Mouse (Mus musculus): ENCODE measurements at regions not wholly inside any gene's neighbourhood (a gene's known extent, or its start where the extent isn't known, plus 50 kb on each side); places are given as distances from the start of the nearest gene placed in this dataset.

DNA sequence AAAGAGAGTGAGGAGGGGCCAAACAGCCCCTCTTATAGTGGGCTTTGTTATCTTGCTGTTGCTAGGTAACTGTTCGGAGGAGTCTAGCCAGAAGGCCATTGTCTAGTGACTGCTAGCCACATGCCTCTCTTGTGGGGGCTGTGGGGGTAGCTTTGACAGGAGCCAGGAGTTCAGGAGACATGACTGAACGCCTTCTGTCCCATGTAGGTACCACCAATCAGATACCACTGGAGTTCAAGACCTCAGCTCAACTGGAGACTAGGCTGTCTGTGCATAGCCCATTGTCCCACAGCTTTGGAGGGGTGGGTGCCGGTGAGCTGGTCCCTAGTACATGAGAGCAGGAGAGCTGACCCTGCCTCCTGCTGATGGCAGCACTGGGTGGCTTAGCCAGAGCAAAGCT is 82.4 kb upstream of the Unc93a2 start:
- DNase-seq, result peak; percentile 41

DNA sequence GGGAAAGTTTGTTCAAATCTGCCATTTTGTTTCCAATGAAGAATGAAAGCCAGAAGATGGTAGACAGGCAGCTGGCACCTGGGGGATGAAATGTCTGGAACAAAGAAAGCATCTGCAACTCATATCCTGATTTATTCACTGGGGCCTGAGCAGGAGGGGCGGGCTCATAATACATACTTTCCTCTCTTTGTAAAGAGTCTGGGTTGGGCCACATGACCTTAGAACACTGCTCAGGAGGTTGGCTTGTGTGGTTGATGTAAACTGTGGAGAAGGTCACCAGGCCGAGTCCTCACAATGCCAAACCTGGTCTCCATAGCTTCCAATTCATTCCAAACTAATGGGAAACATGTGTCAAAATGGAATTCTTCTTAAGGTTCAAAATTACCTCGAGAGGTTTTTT is 79.6 kb upstream of the Unc93a2 start:
- peak; percentile 51 for DNase-seq

DNA sequence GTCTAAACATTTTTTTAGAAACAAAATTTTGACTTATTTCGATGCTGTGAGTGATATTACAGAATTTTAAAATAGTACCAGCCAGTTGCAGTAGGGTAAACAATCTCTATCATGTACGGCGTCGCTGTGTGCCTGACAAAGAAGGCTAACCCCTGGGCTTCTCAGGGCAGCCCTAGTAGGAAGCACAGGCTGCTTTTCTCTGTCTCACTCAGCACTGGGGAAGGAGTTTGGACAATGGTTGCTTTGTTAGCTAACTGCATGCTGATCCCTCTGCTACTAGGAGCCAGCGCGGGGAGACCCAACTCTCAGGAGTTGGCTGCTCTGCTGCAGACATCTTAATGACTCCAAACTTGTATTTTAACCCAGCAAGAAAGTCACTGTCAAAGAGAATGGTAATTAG is 75.9 kb upstream of the Unc93a2 start:
- peak; percentile 73 for DNase-seq

DNA sequence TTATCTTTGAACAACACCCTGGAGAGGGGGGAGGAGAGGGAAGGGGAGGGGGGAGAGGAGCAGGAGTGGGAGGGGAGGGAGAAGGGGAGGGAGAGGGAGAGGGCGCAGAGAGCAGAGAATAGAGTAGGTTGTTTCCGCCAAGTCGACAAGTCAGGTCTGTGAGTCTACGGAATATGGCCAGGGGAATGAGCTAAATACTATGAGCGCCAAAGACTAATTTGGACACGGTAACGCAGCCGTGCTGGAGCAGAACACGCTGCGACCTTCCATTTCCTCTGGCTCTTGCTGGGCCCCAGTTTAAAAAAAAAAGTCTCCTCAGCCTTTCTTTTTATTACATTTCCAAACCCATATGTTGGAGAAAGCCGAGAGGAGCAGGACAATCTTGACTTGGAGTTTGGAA is 71.7 kb upstream of the Unc93a2 start:
- DNase-seq, result no peak

DNA sequence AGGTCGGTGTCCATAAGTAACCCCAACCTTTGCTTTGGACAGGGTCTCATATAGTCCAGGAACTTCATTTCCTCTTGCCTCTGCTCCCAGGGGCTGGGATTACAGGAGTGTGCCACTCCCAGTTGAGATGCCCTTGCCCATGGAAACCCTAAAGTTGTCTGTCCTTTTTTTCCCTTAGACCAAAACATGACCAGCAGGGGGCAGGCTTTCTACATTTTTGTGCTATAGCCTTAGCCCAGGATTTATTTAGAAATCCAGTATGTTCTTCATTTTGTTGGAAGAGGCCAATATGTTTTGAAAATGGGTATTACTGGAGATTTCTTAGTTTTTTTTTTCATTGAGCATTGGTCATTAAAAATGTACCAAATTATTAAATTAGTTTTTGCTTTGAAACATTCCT is 58.6 kb upstream of the Unc93a2 start:
- peak; percentile 84 for DNase-seq

DNA sequence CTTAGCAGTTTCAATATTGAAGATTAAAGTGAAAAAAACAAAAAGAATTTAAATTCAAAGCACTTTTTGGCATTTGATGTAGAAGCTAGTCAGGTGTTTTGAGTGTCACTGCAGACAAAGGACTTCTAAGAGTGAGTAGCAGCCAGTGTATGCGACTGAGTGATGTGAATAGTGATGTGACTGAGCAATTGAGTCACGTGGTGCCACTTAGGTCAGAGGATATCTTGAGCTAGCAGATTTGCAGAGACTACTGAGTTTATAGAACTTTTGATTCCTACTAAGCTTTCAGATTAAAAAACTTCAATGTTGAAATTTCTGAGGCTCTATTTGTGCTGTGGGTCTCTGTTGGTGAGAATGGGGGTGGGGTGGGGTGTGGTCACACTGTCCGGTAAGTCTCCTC is 49.8 kb upstream of the Unc93a2 start:
- no peak for DNase-seq

Data from embryo, embryonic 11 days (tissue).